Mouse (Mus musculus) neural tube, embryonic 11.5 days (tissue): ENCODE results near the gene Plekhm1. TPM values are rescaled to one million over a fixed set of nuclear protein-coding genes. Genes with fewer than 3 reads are reported as not detected.
"Not testable (repeated sequence)": the region's sequence is repeated elsewhere in the genome, so short reads cannot be mapped to it uniquely, and the experiment has no call there.

Experiments used
- ATAC-seq: fragments of 200-750 bp; cut with Nextera tagmentation; 2 replicates; pipeline ENCODE4 v1.8.0; 2017; ENCODE audit warnings: moderate number of reproducible peaks, mild to moderate bottlenecking, moderate TSS enrichment, moderate library complexity; ENCODE audit not compliant: insufficient read depth, low FRiP score, low TSS enrichment
- DNase-seq: peaks from one replicate; pipeline ENCODE4 v3.0.0-alpha.2; 2015; ENCODE audit warnings: low spot score
- H3K27ac ChIP-seq: fragments of 300-500 bp; sonication (generic); 2 replicates; pipeline ENCODE4 v1.5.1; 2014; ENCODE audit warnings: low read depth, mild to moderate bottlenecking, low read length
- H3K27me3 ChIP-seq: fragments of 300-500 bp; sonication (generic); 2 replicates; pipeline ENCODE4 v1.6.1; 2014; ENCODE audit warnings: mild to moderate bottlenecking, low read length, mixed read lengths; ENCODE audit not compliant: control insufficient read depth, insufficient read depth
- H3K36me3 ChIP-seq: fragments of 300-500 bp; sonication (generic); 2 replicates; pipeline ENCODE4 v1.6.1; 2014; ENCODE audit warnings: mild to moderate bottlenecking, low read length, moderate library complexity, mixed read lengths; ENCODE audit not compliant: control insufficient read depth, insufficient read depth
- H3K4me1 ChIP-seq: fragments of 300-500 bp; sonication (generic); 2 replicates; pipeline ENCODE4 v1.6.1; 2014; ENCODE audit warnings: low read length, mixed read lengths; ENCODE audit not compliant: control insufficient read depth, insufficient read depth
- H3K4me2 ChIP-seq: fragments of 300-500 bp; sonication (generic); 2 replicates; pipeline ENCODE4 v1.6.1; 2014; ENCODE audit warnings: low read depth, mild to moderate bottlenecking, moderate library complexity
- H3K4me3 ChIP-seq: fragments of 300-500 bp; sonication (generic); 2 replicates; pipeline ENCODE4 v1.5.1; 2014; ENCODE audit warnings: low read depth, low read length
- H3K9ac ChIP-seq: fragments of 300-500 bp; sonication (generic); 2 replicates; pipeline ENCODE4 v1.6.1; 2014; ENCODE audit warnings: mild to moderate bottlenecking, low read length
- H3K9me3 ChIP-seq: fragments of 300-500 bp; sonication (generic); 2 replicates; pipeline ENCODE4 v1.6.1; 2016; ENCODE audit warnings: low read length; ENCODE audit not compliant: control insufficient read depth
- WGBS: fragments of 180-500 bp; shearing (Covaris S2); extraction: QIAGEN DNeasy Blood & Tissue Kit; methylation state at CpG from one replicate; pipeline ENCODE4 v1.1.7; 2014; 5-methylcytosine and 5-hydroxymethylcytosine counted together
- polyA plus RNA-seq: library from polyadenylated mRNA; unstranded; fragments of >200 nt; fragmentation: Nextera tagmentation; extraction: Ambion mirVana; gene quantifications from 2 replicates; pipeline ENCODE4 v1.2.1, GENCODE M21; 2014

Gene Plekhm1
- polyA plus RNA-seq, 1 experiment from 2014 or later, result 10.5 TPM

- H3K36me3 ChIP-seq, result no peaks in the 10 kb centered on the region
- H3K9me3 ChIP-seq, result no peaks in the 10 kb centered on the region
- peak overlapping the region; percentile 79 for H3K4me2 ChIP-seq
- H3K27me3 ChIP-seq, result no peaks in the 10 kb centered on the region
- H3K4me1 ChIP-seq, result peaks cover 12% of the 10 kb centered on the region
- no peak overlapping the region for H3K27ac ChIP-seq
- no peak for DNase-seq
- H3K4me3 ChIP-seq, result peak overlapping the region; percentile 71
- 4% methylated on average over 14 of the region's 14 CpGs for WGBS
- peak; percentile 14; the same call in 1 of the 2 replicates for ATAC-seq
- H3K9ac ChIP-seq, result peak overlapping the region; percentile 74
These were observed 500 bp upstream of the Plekhm1 start for GRCm38 (mm10) chr11:103412950-103413423.

- no peak overlapping the region for H3K4me3 ChIP-seq
- peaks cover 12% of the 10 kb centered on the region for H3K4me1 ChIP-seq
- ATAC-seq (no peak), DNase-seq (no peak)
- H3K36me3 ChIP-seq, result no peaks in the 10 kb centered on the region
- H3K9me3 ChIP-seq, result no peaks in the 10 kb centered on the region
- no peaks in the 10 kb centered on the region for H3K27me3 ChIP-seq
- H3K4me2 ChIP-seq, result peak overlapping the region; percentile 79; the same call in 1 of the 2 replicates
- H3K9ac ChIP-seq, result no peak overlapping the region
- WGBS, result 76% methylated on average over 1 of the region's 1 CpGs
- no peak overlapping the region for H3K27ac ChIP-seq
These were observed 1.2 kb downstream of the Plekhm1 start for GRCm38 (mm10) chr11:103411301-103411700.

GRCm38 (mm10) chr11:103408880-103409279 is 3.6 kb downstream of the Plekhm1 start:
- Histone ChIP-seq H3K4me1 (peaks cover 12% of the 10 kb centered on the region), H3K36me3 (no peaks in the 10 kb centered on the region; the same call in 1 of the 2 replicates), H3K9me3 (no peaks in the 10 kb centered on the region), H3K27ac (no peak overlapping the region), H3K4me3 (no peak overlapping the region), H3K27me3 (no peaks in the 10 kb centered on the region), H3K4me2 (no peak overlapping the region), H3K9ac (no peak overlapping the region)
- ATAC-seq (no peak), DNase-seq (no peak)
- 91% methylated on average over 13 of the region's 13 CpGs for WGBS

GRCm38 (mm10) chr11:103407136-103407535 is 5.4 kb downstream of the Plekhm1 start:
- H3K27me3 ChIP-seq, DNase-seq, H3K4me2 ChIP-seq, H3K9ac ChIP-seq, H3K36me3 ChIP-seq, ATAC-seq, H3K27ac ChIP-seq, H3K9me3 ChIP-seq, H3K4me3 ChIP-seq, H3K4me1 ChIP-seq: not testable (repeated sequence)
- 70% methylated on average over 5 of the region's 5 CpGs for WGBS

GRCm38 (mm10) chr11:103406551-103406950 is 5.9 kb downstream of the Plekhm1 start:
- Histone ChIP-seq H3K27ac (no peak overlapping the region), H3K36me3 (no peaks in the 10 kb centered on the region; the same call in 1 of the 2 replicates), H3K4me1 (peaks cover 3% of the 10 kb centered on the region), H3K4me2 (no peak overlapping the region), H3K9me3 (no peaks in the 10 kb centered on the region), H3K4me3 (no peak overlapping the region), H3K9ac (no peak overlapping the region), H3K27me3 (no peaks in the 10 kb centered on the region)
- ATAC-seq (no peak), DNase-seq (no peak)
- WGBS, result 84% methylated on average over 7 of the region's 7 CpGs

- Histone ChIP-seq H3K27me3 (no peaks in the 10 kb centered on the region), H3K4me3 (no peak overlapping the region), H3K9me3 (no peaks in the 10 kb centered on the region), H3K27ac (no peak overlapping the region), H3K4me1 (no peaks in the 10 kb centered on the region), H3K36me3 (no peaks in the 10 kb centered on the region; the same call in 1 of the 2 replicates), H3K4me2 (no peak overlapping the region), H3K9ac (no peak overlapping the region)
- DNase-seq (no peak), ATAC-seq (no peak)
- 93% methylated on average over 1 of the region's 1 CpGs for WGBS
These were observed 6.7 kb downstream of the Plekhm1 start for GRCm38 (mm10) chr11:103405814-103406213.

- Histone ChIP-seq H3K9ac (no peak overlapping the region), H3K4me1 (no peaks in the 10 kb centered on the region), H3K27me3 (no peaks in the 10 kb centered on the region), H3K36me3 (no peaks in the 10 kb centered on the region; the same call in 1 of the 2 replicates), H3K4me2 (no peak overlapping the region), H3K9me3 (no peaks in the 10 kb centered on the region), H3K4me3 (no peak overlapping the region), H3K27ac (no peak overlapping the region)
- no peak for ATAC-seq
- no peak for DNase-seq
These were observed 7.9 kb downstream of the Plekhm1 start for GRCm38 (mm10) chr11:103404618-103405017.

- H3K27ac ChIP-seq, result no peak overlapping the region
- WGBS, result 75% methylated on average over 4 of the region's 4 CpGs
- H3K9me3 ChIP-seq, result no peaks in the 10 kb centered on the region
- ATAC-seq (no peak), DNase-seq (no peak)
- H3K4me3 ChIP-seq, result no peak overlapping the region
- H3K27me3 ChIP-seq, result no peaks in the 10 kb centered on the region
- no peaks in the 10 kb centered on the region; the same call in 1 of the 2 replicates for H3K36me3 ChIP-seq
- H3K9ac ChIP-seq, result no peak overlapping the region
- H3K4me2 ChIP-seq, result no peak overlapping the region
- H3K4me1 ChIP-seq, result no peaks in the 10 kb centered on the region
These were observed 8.7 kb downstream of the Plekhm1 start for GRCm38 (mm10) chr11:103403776-103404175.

- Histone ChIP-seq H3K9ac (no peak overlapping the region), H3K36me3 (no peaks in the 10 kb centered on the region; the same call in 1 of the 2 replicates)
- no peak for ATAC-seq
These were observed 9.7 kb downstream of the Plekhm1 start for GRCm38 (mm10) chr11:103402738-103403137.

More at GRCm38 (mm10) chr11:103402738-103403137, 9.7 kb downstream of the Plekhm1 start:
- Histone ChIP-seq H3K4me2 (no peak overlapping the region), H3K27ac (no peak overlapping the region), H3K9me3 (no peaks in the 10 kb centered on the region), H3K27me3 (no peaks in the 10 kb centered on the region), H3K4me1 (no peaks in the 10 kb centered on the region), H3K4me3 (no peak overlapping the region)
- no peak for DNase-seq
- WGBS, result 91% methylated on average over 5 of the region's 5 CpGs
